Comparison of ENCODE assay signal across 9 mouse cellular contexts in the genomic region with DNA sequence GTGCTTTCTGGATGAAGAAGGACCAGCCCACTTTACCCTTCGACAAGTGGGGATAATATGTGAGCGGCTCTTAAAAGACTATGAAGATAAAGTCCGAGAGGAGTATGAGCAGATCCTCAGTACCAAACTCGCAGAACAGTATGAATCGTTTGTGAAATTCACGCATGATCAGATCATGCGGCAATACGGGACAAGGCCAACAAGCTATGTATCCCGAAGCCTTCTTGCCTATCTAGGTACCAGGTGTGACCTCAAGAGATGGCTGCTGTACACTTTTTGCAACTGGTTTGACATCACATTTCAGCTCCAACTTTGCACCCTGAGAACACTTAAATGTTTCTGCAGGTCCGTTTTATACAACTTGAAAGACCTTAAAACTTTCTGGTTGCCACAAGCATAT. TPM values are rescaled to one million over a fixed set of nuclear protein-coding genes. Genes with fewer than 3 reads are reported as not detected.
DNase-seq lines count a peak whose midpoint lies in the region; ATAC-seq and TF ChIP-seq lines count a peak whose summit lies in the region.
"Not testable (repeated sequence)": the region's sequence is repeated elsewhere in the genome, so short reads cannot be mapped to it uniquely, and the experiment has no call there.
"Had no signal": no experiment of that assay in that cellular context is flagged by ENCODE, and none has a peak within 500 bp of the region (broad histone marks: within the 10 kb centered on the region; RNA-seq: fewer than 3 reads in every experiment).

No protein-coding gene starts in this region.

- H3K36me3 ChIP-seq in embryonic facial prominence, embryonic 14.5 days (ENCODE audit: control insufficient read depth, insufficient read depth, low read length); heart, embryonic 10.5 days; hindbrain, embryonic 11.5 days (ENCODE audit: control insufficient read depth, insufficient read depth, low read length); intestine, embryonic 16.5 days (ENCODE audit: control insufficient read depth, insufficient read depth, low read length); limb, embryonic 13.5 days; lung, postnatal 0 days (ENCODE audit: insufficient read depth, low read length); thymus, adult 2 months (ENCODE audit: control insufficient read depth, insufficient read depth, low read length): not testable (repeated sequence)

- not testable (repeated sequence) for TF ChIP-seq CTCF in lung, postnatal 0 days (IDR thresholded peaks at IDR 0.05); thymus, adult 2 months (IDR thresholded peaks at IDR 0.05; ENCODE audit: borderline replicate concordance, control insufficient read depth, extremely low read depth, insufficient read depth, low read length, poor library complexity)

- H3K27me3 ChIP-seq in embryonic facial prominence, embryonic 14.5 days (replicated peaks; ENCODE audit: control insufficient read depth, insufficient read depth, low read length); intestine, embryonic 16.5 days (replicated peaks; ENCODE audit: control insufficient read depth, insufficient read depth, low read length); lung, postnatal 0 days (replicated peaks; ENCODE audit: insufficient read depth, low read length); thymus, adult 2 months (ENCODE audit: control insufficient read depth, insufficient read depth, low read length): not testable (repeated sequence)
- H3K27me3 ChIP-seq in heart, embryonic 10.5 days (ENCODE audit: insufficient read depth, poor library complexity, severe bottlenecking): peaks cover 39% of the 10 kb centered on the region
- peaks cover 13% of the 10 kb centered on the region; the same call in 1 of the 2 replicates for H3K27me3 ChIP-seq in hindbrain, embryonic 11.5 days (ENCODE audit: control insufficient read depth, insufficient read depth, low read length)
- H3K27me3 ChIP-seq in limb, embryonic 13.5 days: peaks cover 52% of the 10 kb centered on the region

- H3K9me3 ChIP-seq in embryonic facial prominence, embryonic 14.5 days (ENCODE audit: control insufficient read depth, low read length); heart, embryonic 10.5 days; hindbrain, embryonic 11.5 days (ENCODE audit: control insufficient read depth, low read length); intestine, embryonic 16.5 days (ENCODE audit: control insufficient read depth, low read length); limb, embryonic 13.5 days; lung, postnatal 0 days (ENCODE audit: low read length): not testable (repeated sequence)

- 14% methylated on average over 10 of the region's 10 CpGs for WGBS in embryonic facial prominence, embryonic 14.5 days
- WGBS in heart, embryonic 10.5 days: 12% methylated on average over 10 of the region's 10 CpGs
- 13% methylated on average over 10 of the region's 10 CpGs for WGBS in hindbrain, embryonic 11.5 days
- 13% methylated on average over 10 of the region's 10 CpGs for WGBS in intestine, embryonic 16.5 days
- 10% methylated on average over 10 of the region's 10 CpGs for WGBS in limb, embryonic 13.5 days
- WGBS in lung, postnatal 0 days: 10% methylated on average over 10 of the region's 10 CpGs
- WGBS in thymus, adult 2 months: 21% methylated on average over 10 of the region's 10 CpGs

- not testable (repeated sequence) for ATAC-seq in embryonic facial prominence, embryonic 14.5 days (ENCODE audit: low read depth); hindbrain, embryonic 11.5 days (ENCODE audit: low FRiP score); limb, embryonic 13.5 days (ENCODE audit: low FRiP score, low read depth); lung, postnatal 0 days
- ATAC-seq in intestine, embryonic 16.5 days: peak; percentile 16

- H3K4me1 ChIP-seq in embryonic facial prominence, embryonic 14.5 days (ENCODE audit: control insufficient read depth, insufficient read depth, low read length); heart, embryonic 10.5 days; hindbrain, embryonic 11.5 days (replicated peaks; ENCODE audit: control insufficient read depth, insufficient read depth, low read length); intestine, embryonic 16.5 days (ENCODE audit: control insufficient read depth, insufficient read depth, low read length); limb, embryonic 13.5 days; lung, postnatal 0 days (ENCODE audit: insufficient read depth, low read depth, low read length); thymus, adult 2 months (replicated peaks; ENCODE audit: control insufficient read depth, insufficient read depth, low read length): not testable (repeated sequence)

- not testable (repeated sequence) for TF ChIP-seq EP300 in lung, postnatal 0 days (IDR thresholded peaks at IDR 0.05)

- H3K4me2 ChIP-seq in embryonic facial prominence, embryonic 14.5 days (ENCODE audit: low read depth, low read length): peak overlapping the region; percentile 60
- H3K4me2 ChIP-seq in hindbrain, embryonic 11.5 days (replicated peaks; ENCODE audit: low read depth, low read length): peak overlapping the region; percentile 45; the same call in 1 of the 2 replicates
- peak overlapping the region; percentile 63 for H3K4me2 ChIP-seq in intestine, embryonic 16.5 days (ENCODE audit: low read depth, low read length)
- H3K4me2 ChIP-seq in limb, embryonic 13.5 days (replicated peaks): peak overlapping the region; percentile 70
- H3K4me2 ChIP-seq in lung, postnatal 0 days (replicated peaks; ENCODE audit: low read depth, low read length): peak overlapping the region; percentile 54

- TF ChIP-seq POLR2A in thymus, adult 2 months (IDR thresholded peaks at IDR 0.05; ENCODE audit: control insufficient read depth, extremely low read depth, insufficient read depth, low read length, poor library complexity): not testable (repeated sequence)

- H3K9ac ChIP-seq in embryonic facial prominence, embryonic 14.5 days (ENCODE audit: low read depth, low read length); hindbrain, embryonic 11.5 days (ENCODE audit: low read depth, low read length); limb, embryonic 13.5 days; lung, postnatal 0 days (replicated peaks; ENCODE audit: low read depth): not testable (repeated sequence)
- H3K9ac ChIP-seq in intestine, embryonic 16.5 days (ENCODE audit: low read depth, low read length): peak overlapping the region; percentile 48; the same call in 1 of the 2 replicates

- H3K27ac ChIP-seq in embryonic facial prominence, embryonic 14.5 days (replicated peaks; ENCODE audit: low read depth, low read length); heart, embryonic 10.5 days; hindbrain, embryonic 11.5 days (ENCODE audit: low read depth, low read length); intestine, embryonic 16.5 days (ENCODE audit: low read length); limb, embryonic 13.5 days; lung, postnatal 0 days (ENCODE audit: low read length); thymus, adult 2 months (ENCODE audit: control insufficient read depth, insufficient read depth, low read length): not testable (repeated sequence)

- not testable (repeated sequence) for DNase-seq in embryonic facial prominence, embryonic 14.5 days (ENCODE audit: low spot score); lung, postnatal 0 days (ENCODE audit: low spot score); thymus, adult 2 months
- DNase-seq in heart, embryonic 10.5 days (ENCODE audit: low spot score): peak; percentile 59
- peak; percentile 13 for DNase-seq in hindbrain, embryonic 11.5 days (ENCODE audit: low spot score)
- DNase-seq in naive thymus-derived CD4-positive, alpha-beta T cell, adult 2 months (ENCODE audit: low read depth): peak; percentile 35

- peak overlapping the region; percentile 36 for H3K4me3 ChIP-seq in embryonic facial prominence, embryonic 14.5 days (ENCODE audit: low read depth, low read length)
- peak overlapping the region; percentile 53; the same call in 1 of the 2 replicates for H3K4me3 ChIP-seq in heart, embryonic 10.5 days
- H3K4me3 ChIP-seq in hindbrain, embryonic 11.5 days (ENCODE audit: low read depth, low read length): not testable (repeated sequence)
- H3K4me3 ChIP-seq in intestine, embryonic 16.5 days (ENCODE audit: low read length): peak overlapping the region; percentile 44
- peak overlapping the region; percentile 44 for H3K4me3 ChIP-seq in limb, embryonic 13.5 days
- peak overlapping the region; percentile 26; the same call in 1 of the 2 replicates for H3K4me3 ChIP-seq in lung, postnatal 0 days (ENCODE audit: low read depth, low read length)
- peak overlapping the region; percentile 66 for H3K4me3 ChIP-seq in thymus, adult 2 months (ENCODE audit: control insufficient read depth, insufficient read depth, low read length)

RNA-seq across cellular contexts. Expression of gene H2-T3, which starts 10.6 kb away (rescaled TPM):
- not detected in 2 replicates for polyA plus RNA-seq in embryonic facial prominence, embryonic 14.5 days (2014; fragmentation: Nextera tagmentation; extraction: Ambion mirVana)
- polyA plus RNA-seq in heart, embryonic 10.5 days (2016; fragmentation: Nextera tagmentation; extraction: Ambion mirVana): not detected in 2 replicates
- not detected in 2 replicates for polyA plus RNA-seq in hindbrain, embryonic 11.5 days (2014; fragmentation: Nextera tagmentation; extraction: Ambion mirVana)
- polyA plus RNA-seq in intestine, embryonic 16.5 days (2015; fragmentation: Nextera tagmentation; extraction: Ambion mirVana): 42.3 and 46.9 TPM in 2 replicates
- 0.09 TPM in 1 of 2 replicates, not detected in the other for polyA plus RNA-seq in limb, embryonic 13.5 days (2015; fragmentation: Nextera tagmentation; extraction: Ambion mirVana)
- 0.12 TPM in 2 replicates for polyA plus RNA-seq in lung, postnatal 0 days (2015; fragmentation: Nextera tagmentation; extraction: Ambion mirVana)
- 1.7 and 2.5 TPM in 2 replicates for polyA plus RNA-seq in thymus, adult 2 months (2012; rRNA removed)
- polyA plus RNA-seq: liver, embryonic 15.5 days had no signal

RNA-seq across cellular contexts. Expression of gene Gm8909, which starts 11.1 kb away (rescaled TPM):
- not detected in 2 replicates for polyA plus RNA-seq in embryonic facial prominence, embryonic 14.5 days (2014; fragmentation: Nextera tagmentation; extraction: Ambion mirVana)
- polyA plus RNA-seq in heart, embryonic 10.5 days (2016; fragmentation: Nextera tagmentation; extraction: Ambion mirVana): 0.40 TPM in 1 of 2 replicates, not detected in the other
- not detected in 2 replicates for polyA plus RNA-seq in hindbrain, embryonic 11.5 days (2014; fragmentation: Nextera tagmentation; extraction: Ambion mirVana)
- polyA plus RNA-seq in intestine, embryonic 16.5 days (2015; fragmentation: Nextera tagmentation; extraction: Ambion mirVana): 1.9 and 3.5 TPM in 2 replicates
- polyA plus RNA-seq in limb, embryonic 13.5 days (2015; fragmentation: Nextera tagmentation; extraction: Ambion mirVana): not detected in 2 replicates
- polyA plus RNA-seq in lung, postnatal 0 days (2015; fragmentation: Nextera tagmentation; extraction: Ambion mirVana): 6.7 and 9.6 TPM in 2 replicates
- 20.1 and 20.8 TPM in 2 replicates for polyA plus RNA-seq in thymus, adult 2 months (2012; rRNA removed)
- polyA plus RNA-seq: liver, embryonic 15.5 days had no signal

RNA-seq across cellular contexts. Expression of gene Gm7030, which starts 50.2 kb away (rescaled TPM):
- polyA plus RNA-seq in embryonic facial prominence, embryonic 14.5 days (2014; fragmentation: Nextera tagmentation; extraction: Ambion mirVana): not detected in 2 replicates
- not detected in 2 replicates for polyA plus RNA-seq in heart, embryonic 10.5 days (2016; fragmentation: Nextera tagmentation; extraction: Ambion mirVana)
- polyA plus RNA-seq in hindbrain, embryonic 11.5 days (2014; fragmentation: Nextera tagmentation; extraction: Ambion mirVana): not detected in 2 replicates
- 1.4 and 2.1 TPM in 2 replicates for polyA plus RNA-seq in intestine, embryonic 16.5 days (2015; fragmentation: Nextera tagmentation; extraction: Ambion mirVana)
- polyA plus RNA-seq in limb, embryonic 13.5 days (2015; fragmentation: Nextera tagmentation; extraction: Ambion mirVana): not detected in 2 replicates
- not detected in 2 replicates for polyA plus RNA-seq in lung, postnatal 0 days (2015; fragmentation: Nextera tagmentation; extraction: Ambion mirVana)
- polyA plus RNA-seq in thymus, adult 2 months (2012; rRNA removed): 1.7 and 2.4 TPM in 2 replicates
- polyA plus RNA-seq: liver, embryonic 15.5 days had no signal

RNA-seq across cellular contexts. Expression of gene Gm19684, which starts 58.0 kb away (rescaled TPM):
- polyA plus RNA-seq in embryonic facial prominence, embryonic 14.5 days (2014; fragmentation: Nextera tagmentation; extraction: Ambion mirVana): not detected in 2 replicates
- polyA plus RNA-seq in heart, embryonic 10.5 days (2016; fragmentation: Nextera tagmentation; extraction: Ambion mirVana): not detected in 2 replicates
- polyA plus RNA-seq in hindbrain, embryonic 11.5 days (2014; fragmentation: Nextera tagmentation; extraction: Ambion mirVana): not detected in 2 replicates
- polyA plus RNA-seq in intestine, embryonic 16.5 days (2015; fragmentation: Nextera tagmentation; extraction: Ambion mirVana): 0.29 and 0.36 TPM in 2 replicates
- not detected in 2 replicates for polyA plus RNA-seq in limb, embryonic 13.5 days (2015; fragmentation: Nextera tagmentation; extraction: Ambion mirVana)
- polyA plus RNA-seq in lung, postnatal 0 days (2015; fragmentation: Nextera tagmentation; extraction: Ambion mirVana): not detected in 2 replicates
- polyA plus RNA-seq in thymus, adult 2 months (2012; rRNA removed): 1.4 and 1.7 TPM in 2 replicates
- polyA plus RNA-seq: liver, embryonic 15.5 days had no signal

Comparison
In these comparisons a context has a peak if more than half of its experiments do, and no peak if none do; other contexts are left out.
1. RNA of gene H2-T3, which starts 10.6 kb away (polyA plus RNA-seq): 42.3 to 46.9 TPM in intestine, embryonic 16.5 days; 1.7 to 2.5 TPM in thymus, adult 2 months, 0.12 TPM in lung, postnatal 0 days, not detected in heart, embryonic 10.5 days, not detected in embryonic facial prominence, embryonic 14.5 days, not detected in hindbrain, embryonic 11.5 days and 0.09 TPM in limb, embryonic 13.5 days; every median in the first group is over 10 times any median in the second.
2. Peak in every context shown above with its lines, with median percentiles within 50 percentile points of each other: H3K4me2 ChIP-seq.